Mouse (Mus musculus) bone marrow, adult 2 months (tissue): Measurements from ENCODE around the gene Cx3cl1.

Experiments
- CTCF ChIP-seq: fragments of 200-500 bp; IDR thresholded peaks from 2 replicates; pipeline ENCODE4 v1.5.1; 2011; ENCODE audit warnings: low read length, control low read depth; ENCODE audit not compliant: control insufficient read depth, insufficient read depth
- POLR2A ChIP-seq: fragments of 200-500 bp; IDR thresholded peaks from 2 replicates; pipeline ENCODE4 v1.6.1; 2011; ENCODE audit warnings: low read depth, mild to moderate bottlenecking, control low read depth, low read length, borderline replicate concordance; ENCODE audit not compliant: control insufficient read depth

DNA sequence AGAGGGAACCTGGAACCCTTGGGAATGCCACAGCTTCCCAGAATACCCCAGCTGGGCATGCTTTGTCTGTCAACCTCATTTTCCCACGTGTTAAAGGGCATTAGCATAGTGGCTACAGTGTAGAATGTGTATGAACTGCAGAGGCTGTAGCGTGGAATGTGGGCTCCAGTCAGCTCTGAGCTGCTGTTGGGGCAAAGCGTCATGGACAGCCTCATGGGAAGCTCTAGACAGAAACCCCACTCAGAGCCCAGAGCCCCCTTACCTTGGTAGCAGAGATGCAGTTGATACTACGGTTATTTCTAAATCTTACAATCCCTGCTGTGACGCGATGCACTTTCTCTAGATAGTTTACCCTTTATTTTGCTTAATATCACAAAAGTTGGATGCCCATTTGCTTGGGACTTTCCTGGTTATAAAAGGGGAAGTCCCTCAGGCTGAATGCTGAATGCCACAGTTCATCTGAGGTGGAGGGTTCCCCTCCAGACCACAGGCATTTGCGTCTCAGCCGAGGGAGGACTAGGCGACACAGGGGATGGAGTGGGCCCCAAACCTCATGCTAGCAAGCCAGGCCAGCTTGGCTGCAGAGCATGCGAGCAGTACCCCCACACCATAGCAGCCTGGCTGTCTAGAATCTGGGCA, 7.2 kb downstream of the Cx3cl1 start:
- TF ChIP-seq CTCF (no peak), POLR2A (no peak)
